Mouse (Mus musculus): Measurements from ENCODE around the gene Rhbg.

The Rhbg gene

DNA sequence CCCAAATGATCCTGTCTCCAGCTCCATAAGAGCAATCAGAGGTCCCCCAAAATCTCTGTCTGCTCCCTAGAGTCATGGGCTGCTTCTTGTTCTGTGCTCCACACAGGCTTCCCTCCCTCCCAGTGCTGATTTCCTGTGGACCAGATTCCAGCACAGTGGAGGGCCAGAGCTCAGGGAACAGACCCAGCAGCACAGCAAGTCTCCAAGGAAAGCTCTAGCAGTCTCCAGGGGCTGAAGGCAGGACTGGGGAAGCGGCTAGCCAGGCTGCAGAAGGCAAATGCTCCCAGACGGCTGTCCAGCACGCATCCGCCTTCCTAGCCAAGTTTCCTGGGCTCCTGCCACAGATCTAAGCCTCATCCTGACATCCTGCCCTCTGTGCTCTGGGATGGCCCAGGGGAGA, 25.6 kb downstream of the Rhbg start:
- DNase-seq (ENCODE audit: low spot score in 2 of 2), result peak in 1 of 2 experiments; percentile 22

DNA sequence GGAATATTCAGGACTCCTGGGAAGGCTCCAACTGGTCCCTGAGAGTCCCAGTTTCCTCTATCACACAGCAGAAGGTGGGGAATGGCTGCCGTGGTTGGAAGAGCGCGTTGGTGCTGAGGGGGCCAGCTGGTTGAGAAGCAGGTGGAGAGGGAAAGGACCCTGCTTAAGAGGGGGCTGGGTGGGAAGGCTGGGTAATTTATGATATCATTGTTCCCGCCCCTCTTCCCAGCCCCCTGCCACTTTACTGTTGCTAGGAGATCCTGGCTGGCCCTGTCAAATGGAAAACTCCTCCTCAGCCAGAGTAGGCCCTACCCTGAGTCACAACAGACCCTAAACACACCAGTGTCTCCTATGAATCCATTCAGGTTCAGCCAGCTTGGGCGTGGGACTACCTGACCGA, 26.5 kb downstream of the Rhbg start:
- DNase-seq (ENCODE audit: low spot score in 2 of 2), result peak in 1 of 2 experiments; percentile 29

DNA sequence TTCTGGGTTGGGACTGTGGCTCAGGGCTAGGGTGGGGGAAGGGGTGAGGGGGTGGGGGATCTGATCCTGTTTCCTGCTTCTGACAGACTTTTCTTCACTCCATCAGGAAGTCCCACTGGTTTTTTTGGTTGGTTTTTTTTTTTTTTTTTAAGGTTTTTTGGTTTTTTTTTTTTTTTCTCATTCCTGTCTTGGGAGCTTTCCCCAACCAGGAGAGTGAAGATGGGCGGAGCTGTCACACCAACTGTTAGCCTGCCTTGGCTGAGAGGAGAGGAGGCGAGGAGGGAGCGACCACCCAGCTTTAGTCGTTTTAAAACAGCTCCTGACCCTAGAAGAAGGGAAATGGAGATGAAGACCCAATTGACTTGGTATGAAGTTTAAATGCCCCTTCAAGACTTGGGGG, 27.2 kb downstream of the Rhbg start:
- DNase-seq (ENCODE audit: low spot score in 2 of 2), result no peak

GRCm38 (mm10) chr3:88226101-88226845, 28.2 kb downstream of the Rhbg start:
- peak; percentile 74 to 81 for DNase-seq (ENCODE audit: low spot score in 2 of 2)

GRCm38 (mm10) chr3:88224929-88225328, 29.6 kb downstream of the Rhbg start:
- DNase-seq (ENCODE audit: low spot score in 2 of 2), result no peak

DNA sequence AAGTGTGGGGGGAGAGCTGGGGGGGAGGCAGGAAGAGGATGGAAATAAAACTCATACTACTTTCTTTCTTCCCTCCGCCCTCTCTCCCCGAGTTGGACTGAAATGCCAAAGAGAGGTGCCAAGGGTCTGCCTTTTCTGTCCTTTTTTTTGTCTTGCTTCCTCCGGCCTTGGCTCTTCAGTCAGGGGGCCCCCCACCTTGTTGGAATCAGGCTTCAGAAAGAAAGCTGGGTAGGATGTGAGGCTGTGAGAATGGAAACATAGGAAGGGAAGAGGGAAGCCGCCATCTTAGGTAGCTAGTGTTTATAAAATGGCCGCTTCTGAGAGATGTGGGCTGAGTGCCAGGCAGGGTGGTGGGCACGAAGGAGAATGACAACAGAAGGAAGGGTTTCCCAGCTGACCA, 32.1 kb downstream of the Rhbg start:
- DNase-seq (ENCODE audit: low spot score in 2 of 2), result peak in 1 of 2 experiments; percentile 69

DNA sequence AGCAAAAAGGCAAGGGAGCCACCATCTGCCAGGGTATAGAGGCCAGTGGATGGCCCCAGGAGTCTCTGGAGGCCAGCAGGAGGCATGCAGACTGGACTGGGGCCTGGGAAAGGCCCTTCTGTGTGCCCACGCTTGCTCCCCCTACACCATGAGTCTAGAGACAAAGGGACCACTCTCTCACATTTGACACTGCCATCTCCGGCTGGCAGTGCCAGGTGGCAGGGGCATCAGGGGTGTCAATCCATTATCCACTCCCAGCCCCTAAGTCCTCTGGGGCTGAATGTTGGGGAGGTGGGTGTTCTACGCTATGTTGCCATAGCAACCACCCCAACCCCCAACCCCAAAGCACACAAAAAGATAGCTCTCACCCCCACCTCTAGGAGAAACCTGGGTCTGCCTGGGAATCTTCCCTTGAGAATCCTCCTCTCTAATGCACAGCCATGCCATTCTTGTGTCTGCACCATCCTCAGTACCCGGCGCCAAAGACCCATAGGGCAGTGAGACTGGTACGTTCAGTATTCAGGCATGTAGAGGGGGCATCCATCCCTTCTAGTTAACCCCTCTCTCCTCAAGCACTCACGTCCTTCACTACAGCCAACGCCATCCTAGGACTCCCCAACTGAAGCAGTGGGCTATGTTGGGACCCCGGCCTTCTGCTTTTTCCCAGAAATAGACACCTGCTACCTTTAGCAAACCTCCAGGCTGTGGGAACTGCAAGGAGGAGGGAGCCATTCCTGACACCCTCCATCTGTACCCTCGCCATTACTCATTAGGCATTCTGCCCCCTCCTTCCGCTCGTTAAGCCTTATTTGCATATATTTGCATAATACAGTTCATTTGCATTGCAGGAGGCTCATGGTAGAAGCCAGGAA, 32.8 kb downstream of the Rhbg start:
- peak; percentile 86 to 92 for DNase-seq (ENCODE audit: low spot score in 2 of 2)

GRCm38 (mm10) chr3:88220842-88221241, 33.7 kb downstream of the Rhbg start:
- DNase-seq (ENCODE audit: low spot score in 2 of 2), result no peak

- DNase-seq (ENCODE audit: low spot score in 2 of 2), result peak in 1 of 2 experiments; percentile 36
These were observed 34.6 kb downstream of the Rhbg start for GRCm38 (mm10) chr3:88219940-88220339.

DNA sequence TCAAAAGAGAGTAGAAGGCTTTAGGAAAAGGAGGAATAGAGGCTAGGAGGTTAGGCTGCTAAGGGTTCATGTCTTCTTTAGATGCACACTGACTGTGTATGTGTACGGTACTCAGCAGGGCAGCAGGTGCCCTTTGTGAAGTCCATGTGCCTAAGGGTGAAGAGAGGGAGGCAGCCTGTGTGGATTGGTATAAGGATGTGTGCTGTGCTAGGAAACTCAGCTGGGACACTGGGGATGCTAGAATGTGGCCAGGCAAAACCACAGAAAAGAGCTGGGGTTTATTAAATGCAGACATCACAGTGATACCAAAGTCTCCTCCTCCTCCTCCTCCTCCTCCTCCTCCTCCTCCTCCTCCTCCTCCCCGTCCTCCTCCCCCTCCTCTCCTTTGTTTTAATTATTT, 36.8 kb downstream of the Rhbg start:
- no peak for DNase-seq (ENCODE audit: low spot score in 2 of 2)

DNA sequence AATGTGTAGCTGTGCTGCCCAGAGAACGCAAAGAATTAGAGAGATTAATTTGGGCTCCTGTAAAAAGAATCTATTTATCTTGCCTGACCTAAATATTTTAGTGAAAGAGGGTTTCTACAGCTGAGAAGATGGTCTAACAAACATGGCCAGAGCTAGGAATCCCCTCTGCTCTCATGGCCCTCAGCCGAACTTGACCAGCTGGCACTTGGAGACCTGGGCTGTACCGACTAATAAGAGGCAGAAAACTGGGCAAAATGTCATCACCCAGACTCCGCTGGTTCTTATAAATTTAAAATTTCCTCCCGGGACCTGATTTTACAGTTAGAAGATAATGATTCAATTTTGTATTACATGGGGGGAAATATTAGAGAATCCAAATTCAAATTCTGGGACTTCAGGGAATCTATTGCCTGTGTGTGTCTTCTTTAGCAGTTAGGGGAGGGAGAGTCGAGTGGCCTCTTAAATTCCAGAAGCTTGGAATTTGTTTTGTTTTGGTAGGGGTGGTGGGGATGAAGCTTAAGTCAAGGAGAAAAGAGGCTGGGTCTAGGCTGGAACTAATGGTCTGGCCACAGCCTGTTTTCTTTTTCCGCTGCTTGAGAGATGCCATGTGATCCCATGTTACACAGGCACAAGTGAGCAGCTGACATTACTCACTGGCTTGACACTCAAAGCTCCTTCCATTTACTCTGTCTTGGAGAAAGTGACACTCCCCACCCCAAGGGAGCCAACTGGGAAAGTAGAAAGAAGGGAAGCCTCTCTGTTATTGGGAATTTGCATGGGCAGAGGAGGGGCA, 37.8 kb downstream of the Rhbg start:
- peak in 1 of 2 experiments; percentile 33 for DNase-seq (ENCODE audit: low spot score in 2 of 2)

- no peak for DNase-seq (ENCODE audit: low spot score in 2 of 2)
These were observed 38.4 kb downstream of the Rhbg start for GRCm38 (mm10) chr3:88216116-88216515.

DNA sequence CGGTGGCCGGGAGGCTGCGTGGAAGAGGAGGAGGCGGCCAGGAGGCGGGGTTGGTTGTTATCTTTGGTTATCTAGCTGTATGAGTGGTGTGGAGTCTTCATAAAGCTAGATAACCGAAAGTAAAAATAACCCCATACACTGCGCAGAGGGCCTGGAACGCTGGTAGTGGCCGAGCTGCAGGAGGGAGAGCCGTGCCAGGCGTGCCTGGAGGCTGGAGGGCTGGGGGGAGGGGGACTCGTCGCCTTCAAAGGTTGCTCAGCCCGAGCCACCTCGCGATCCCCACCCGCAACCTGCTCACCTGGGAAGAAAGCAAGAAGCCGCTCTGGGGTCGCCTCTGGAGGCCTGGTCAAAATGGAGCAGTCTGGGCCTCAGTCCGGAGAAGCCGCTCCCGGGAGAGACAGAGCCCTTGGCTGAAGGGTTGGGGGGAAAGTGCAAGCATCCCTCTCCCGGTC, 38.9 kb downstream of the Rhbg start:
- peak in 1 of 2 experiments; percentile 55 for DNase-seq (ENCODE audit: low spot score in 2 of 2)

DNA sequence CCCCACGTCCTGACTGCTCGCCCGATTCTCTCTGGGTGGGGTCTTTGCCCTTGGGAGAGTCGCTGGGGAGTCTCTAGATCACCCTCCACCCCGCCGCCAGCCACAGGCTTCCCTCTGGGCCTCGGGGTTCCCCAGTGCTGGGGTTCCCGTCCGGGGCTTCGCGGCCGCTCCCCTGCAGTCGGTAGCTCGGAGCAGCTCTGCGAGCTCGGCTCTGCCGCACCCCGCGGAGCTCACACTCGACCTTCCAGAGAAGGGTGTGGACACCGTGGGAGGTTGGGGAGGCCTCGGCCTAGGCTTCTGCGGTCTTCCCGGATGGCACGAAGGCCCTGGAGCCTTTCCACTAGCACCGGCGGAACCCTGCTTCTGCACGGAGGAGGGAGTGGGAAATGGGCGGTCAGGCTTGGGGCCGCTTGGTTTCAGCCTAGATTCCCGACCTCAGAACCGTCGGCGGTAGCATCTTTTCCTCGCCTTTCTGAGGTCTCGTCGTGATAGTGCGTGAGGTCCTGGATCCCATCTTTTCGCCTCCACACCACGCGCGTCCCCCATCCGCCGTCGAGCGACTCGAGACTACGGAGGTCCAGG, 39.4 kb downstream of the Rhbg start:
- DNase-seq (ENCODE audit: low spot score in 2 of 2), result peak in 1 of 2 experiments; percentile 52

DNA sequence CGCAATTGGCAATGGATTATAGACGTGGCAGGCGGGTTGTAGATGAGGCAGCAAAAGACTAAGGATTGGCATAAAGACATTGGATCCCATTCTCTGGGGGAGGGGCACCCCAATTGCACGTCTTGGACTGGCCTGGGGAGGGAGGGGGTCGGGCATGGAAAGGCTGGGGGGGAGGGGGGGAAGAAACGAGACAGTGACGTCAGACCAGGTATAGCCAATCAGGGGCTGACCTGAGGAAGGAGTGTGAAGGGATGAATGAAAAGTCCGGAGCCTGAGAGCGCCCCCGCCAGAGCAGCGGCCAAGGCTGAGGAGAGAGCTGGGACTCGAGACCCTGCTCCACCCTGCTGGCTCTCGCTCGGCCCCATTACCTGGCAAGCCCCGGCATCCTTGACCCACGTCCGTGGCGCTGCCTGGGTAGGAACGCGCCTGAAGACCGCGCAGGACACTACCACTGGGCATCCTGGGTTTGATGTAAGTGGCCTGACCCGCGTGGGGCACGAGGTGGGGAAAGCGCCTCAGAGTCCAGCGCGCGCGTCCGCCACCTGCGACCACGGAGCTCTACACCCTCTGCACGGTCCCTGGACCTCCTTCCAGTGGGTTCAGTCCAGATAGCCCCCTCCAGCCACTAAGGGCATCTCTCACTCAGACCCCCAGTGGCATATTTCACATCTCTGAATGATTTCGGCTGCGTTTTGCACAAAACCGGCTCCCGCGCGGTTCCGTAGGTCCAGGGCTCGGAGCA, 40.1 kb downstream of the Rhbg start:
- DNase-seq (ENCODE audit: low spot score in 2 of 2), result peak; percentile 79 to 82

DNA sequence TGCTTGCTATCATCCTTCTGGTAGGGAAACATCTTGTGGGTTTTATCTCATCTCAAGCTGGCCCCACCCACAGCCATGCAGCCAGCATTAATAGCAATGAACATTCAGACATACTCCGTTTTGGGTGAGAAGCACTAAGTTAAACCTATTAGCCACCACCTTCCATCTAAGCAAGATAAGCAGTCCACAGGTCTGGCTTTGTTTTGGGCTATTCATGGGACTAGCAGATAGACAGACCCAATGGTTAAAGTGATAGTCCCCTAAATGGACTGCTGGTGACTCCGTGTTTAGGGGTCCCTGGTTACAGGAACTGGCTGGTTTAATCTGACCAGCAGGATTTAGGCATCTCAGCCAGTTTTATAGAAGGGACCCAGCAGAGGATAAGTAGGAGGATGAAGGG, 41.5 kb downstream of the Rhbg start:
- no peak for DNase-seq (ENCODE audit: low spot score in 2 of 2)

DNA sequence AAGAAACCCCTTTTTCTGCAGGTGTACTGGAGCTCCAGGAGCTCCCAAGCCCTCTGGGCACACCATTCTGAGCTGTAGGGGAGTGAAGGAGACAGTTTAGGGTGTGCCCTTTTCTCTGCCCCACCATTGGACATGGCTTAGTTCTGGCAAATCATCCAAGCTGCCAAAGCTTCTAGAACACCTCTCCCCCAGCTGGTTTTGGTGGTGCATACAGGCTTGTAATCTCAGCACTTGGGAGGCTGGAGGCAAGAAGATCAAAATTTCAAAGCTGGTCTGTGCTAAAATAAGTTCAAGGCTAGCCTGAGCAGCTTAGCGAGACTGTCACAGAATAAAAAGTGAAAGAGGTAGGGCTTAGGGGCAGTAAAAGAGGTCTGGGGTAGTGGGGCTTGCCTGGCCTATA, 42.2 kb downstream of the Rhbg start:
- peak in 1 of 2 experiments; percentile 5 for DNase-seq (ENCODE audit: low spot score in 2 of 2)

- peak in 1 of 2 experiments; percentile 5 for DNase-seq (ENCODE audit: low spot score in 2 of 2)
These were observed 43.6 kb downstream of the Rhbg start for GRCm38 (mm10) chr3:88210918-88211317.

DNA sequence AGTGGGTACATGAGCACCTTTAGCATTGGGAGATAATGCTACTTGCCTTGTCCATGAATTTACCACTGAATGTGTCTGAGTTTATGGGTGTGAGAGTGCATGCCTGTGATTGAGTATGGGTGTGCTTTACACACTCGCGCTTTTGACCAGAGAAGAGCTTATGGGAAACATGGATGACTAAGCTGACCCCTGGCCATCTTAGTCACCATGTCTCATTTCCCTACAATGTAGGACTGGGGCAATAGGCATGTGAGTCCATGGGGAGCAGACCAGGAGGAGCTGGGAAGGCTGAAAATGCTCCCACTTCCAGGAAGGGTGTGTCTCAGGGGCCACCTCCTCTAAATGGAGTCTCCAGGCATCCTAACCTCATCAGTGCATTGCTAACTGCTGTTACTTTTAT, 44.4 kb downstream of the Rhbg start:
- peak in 1 of 2 experiments; percentile 9 for DNase-seq (ENCODE audit: low spot score in 2 of 2)

DNA sequence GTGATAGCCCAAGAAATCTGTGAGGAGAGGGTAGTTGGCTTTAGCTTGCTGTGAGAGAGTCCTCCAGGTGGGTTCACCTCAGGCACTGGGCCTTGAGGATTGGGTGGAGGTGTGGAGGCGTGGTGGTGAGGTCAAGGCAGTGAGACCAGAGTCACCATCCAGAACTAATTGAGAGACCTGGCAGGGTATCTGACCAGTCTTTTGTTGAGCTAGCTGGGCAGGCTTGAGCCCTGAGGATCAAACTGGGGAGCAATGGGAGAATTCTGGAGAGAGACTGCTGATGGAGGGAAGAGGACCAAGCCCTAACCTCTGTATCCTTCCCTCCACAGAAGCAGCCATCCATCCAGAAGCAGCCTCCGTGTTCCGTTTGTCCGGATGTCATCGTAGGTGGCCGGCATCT, 45.2 kb downstream of the Rhbg start:
- DNase-seq (ENCODE audit: low spot score in 2 of 2), result peak in 1 of 2 experiments; percentile 16

DNA sequence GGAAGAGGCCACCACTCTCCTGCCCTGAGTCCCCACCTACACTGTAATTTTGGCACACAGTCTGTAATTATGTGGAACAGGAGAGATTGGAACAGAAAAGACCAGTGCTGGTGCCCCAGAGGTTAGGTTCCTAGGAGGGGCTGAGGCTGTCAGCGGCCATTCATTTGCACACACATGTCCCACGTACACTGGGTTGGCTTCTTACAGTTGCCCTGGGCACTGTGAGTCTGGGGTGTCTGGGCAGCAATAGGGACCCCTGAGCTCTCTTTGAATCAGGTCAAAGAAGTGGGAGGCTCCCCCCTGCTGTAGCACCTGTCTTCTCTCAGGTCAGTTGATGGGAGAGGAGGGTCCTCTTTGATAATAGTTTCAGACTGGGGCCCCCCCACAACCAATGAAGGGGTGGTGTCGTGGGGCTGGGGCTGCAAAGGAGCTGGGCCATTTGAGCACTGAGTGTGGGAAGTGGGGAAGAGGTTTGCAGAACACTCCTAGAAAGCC, 46.2 kb downstream of the Rhbg start:
- peak; percentile 11 to 17 for DNase-seq (ENCODE audit: low spot score in 2 of 2)

Measured in frontal cortex, postnatal 36 days (tissue).